Mouse (Mus musculus) forebrain, embryonic 12.5 days (tissue): ENCODE measurements around the gene Zfp609. TPM values are rescaled to one million over a fixed set of nuclear protein-coding genes. Genes with fewer than 3 reads are reported as not detected.
A peak's percentile ranks its signal among the peaks of the same experiment; 100 is the strongest.

Source experiments
- ATAC-seq: fragments of 200-750 bp; cut with Nextera tagmentation; 2 replicates; pipeline ENCODE4 v1.8.0; 2017; ENCODE audit warnings: moderate TSS enrichment; ENCODE audit not compliant: low FRiP score
- H3K27ac ChIP-seq: fragments of 300-500 bp; sonication (generic); 2 replicates; pipeline ENCODE4 v1.5.1; 2016; ENCODE audit warnings: mild to moderate bottlenecking
- H3K27me3 ChIP-seq: fragments of 300-500 bp; sonication (generic); 2 replicates; pipeline ENCODE4 v1.6.1; 2016; ENCODE audit warnings: mild to moderate bottlenecking
- H3K36me3 ChIP-seq: fragments of 300-500 bp; sonication (generic); replicated peaks from 2 replicates; pipeline ENCODE4 v1.6.1; 2016; ENCODE audit warnings: mild to moderate bottlenecking
- H3K4me1 ChIP-seq: fragments of 300-500 bp; sonication (generic); 2 replicates; pipeline ENCODE4 v1.6.1; 2016
- H3K4me2 ChIP-seq: fragments of 300-500 bp; sonication (generic); 2 replicates; pipeline ENCODE4 v1.6.1; 2016; ENCODE audit warnings: mild to moderate bottlenecking, moderate library complexity
- H3K4me3 ChIP-seq: fragments of 300-500 bp; sonication (generic); replicated peaks from 2 replicates; pipeline ENCODE4 v1.5.1; 2016; ENCODE audit warnings: mild to moderate bottlenecking
- H3K9ac ChIP-seq: fragments of 300-500 bp; sonication (generic); 2 replicates; pipeline ENCODE4 v1.6.1; 2016; ENCODE audit warnings: mild to moderate bottlenecking
- H3K9me3 ChIP-seq: fragments of 300-500 bp; sonication (generic); 2 replicates; pipeline ENCODE4 v1.6.1; 2016
- WGBS: fragments of 180-500 bp; shearing (Covaris S2); methylation state at CpG from one replicate; pipeline ENCODE4 v1.1.7; 2016; 5-methylcytosine and 5-hydroxymethylcytosine counted together
- polyA plus RNA-seq: library from polyadenylated mRNA; unstranded; fragments of >200 nt; fragmentation: Nextera tagmentation; extraction: Ambion mirVana; gene quantifications from 2 replicates; pipeline ENCODE4 v1.2.1, GENCODE M21; 2016

Gene Zfp609
- polyA plus RNA-seq = 11.1 and 13.1 TPM in 2 replicates

DNA sequence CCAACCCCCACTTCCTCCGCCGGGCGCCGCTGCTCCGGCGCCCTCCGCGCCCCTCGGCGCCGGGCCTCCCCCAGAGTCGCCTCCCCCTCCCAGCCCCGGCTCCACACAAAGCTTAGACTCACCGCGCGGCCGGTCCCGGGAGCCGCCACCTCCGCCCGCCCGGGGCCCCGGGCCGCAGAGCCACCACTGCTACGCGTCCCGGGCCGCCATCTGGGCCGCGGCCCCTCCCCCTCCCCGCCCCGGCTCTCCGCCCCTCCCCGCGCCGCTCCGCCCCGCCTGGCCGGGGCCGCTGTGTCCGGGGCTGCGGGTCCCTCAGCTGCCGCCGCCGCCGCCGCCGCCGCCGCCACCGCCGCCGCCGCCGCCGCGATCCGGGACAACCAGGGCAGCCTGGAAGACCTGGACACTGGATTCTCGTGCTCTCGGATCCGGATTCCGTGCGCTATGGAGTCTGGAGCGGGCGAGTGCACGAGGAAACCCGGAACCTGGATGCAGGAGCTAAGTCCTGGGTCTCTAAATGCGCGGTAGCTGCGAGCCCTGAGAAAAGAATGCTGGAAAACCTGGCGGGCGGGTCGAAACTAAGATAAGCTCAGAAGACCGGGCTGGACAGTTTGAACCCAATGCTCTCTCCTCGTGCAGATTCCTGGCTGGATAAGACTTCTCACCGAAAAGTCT is at the start of gene Zfp609:
Gene Zfp609, minus strand, starts transcription at position 221 of the 672 bp plus-strand sequence.
- WGBS = under 1% methylated on average over 44 of the region's 76 CpGs
- Histone ChIP-seq H3K4me3 (peak within 1 kb of the TSS; percentile 91), H3K4me1 (peaks cover 61% of the 10 kb centered on the region)

GRCm38 (mm10) chr9:65859656-65860055 is 32.3 kb upstream of the Zfp609 start:
- Histone ChIP-seq H3K27me3 (no peaks in the 10 kb centered on the region), H3K36me3 (peaks cover 40% of the 10 kb centered on the region), H3K4me2 (no peak overlapping the region), H3K9me3 (no peaks in the 10 kb centered on the region), H3K9ac (no peak overlapping the region), H3K27ac (no peak overlapping the region), H3K4me1 (no peaks in the 10 kb centered on the region), H3K4me3 (no peak overlapping the region)
- ATAC-seq = no peak
- 77% methylated on average over 1 of the region's 1 CpGs for WGBS

More for the DNA sequence above, at the start of gene Zfp609:
- peak; percentile 88 for ATAC-seq
- Histone ChIP-seq H3K4me2 (peak within 1 kb of the TSS; percentile 64), H3K9ac (peak within 1 kb of the TSS; percentile 99), H3K36me3 (no peaks in the 10 kb centered on the region), H3K27me3 (no peaks in the 10 kb centered on the region), H3K27ac (peak within 1 kb of the TSS; percentile 99), H3K9me3 (no peaks in the 10 kb centered on the region)

GRCm38 (mm10) chr9:65850203-65850602 is 22.8 kb upstream of the Zfp609 start:
- H3K36me3 ChIP-seq = peaks cover 4% of the 10 kb centered on the region
- H3K9ac ChIP-seq = no peak overlapping the region
- H3K9me3 ChIP-seq = no peaks in the 10 kb centered on the region
- H3K4me2 ChIP-seq = no peak overlapping the region
- H3K4me3 ChIP-seq = no peak overlapping the region
- no peak for ATAC-seq
- H3K4me1 ChIP-seq = peaks cover 12% of the 10 kb centered on the region
- H3K27me3 ChIP-seq = no peaks in the 10 kb centered on the region
- no peak overlapping the region for H3K27ac ChIP-seq
- WGBS = 10% methylated on average over 1 of the region's 1 CpGs

GRCm38 (mm10) chr9:65848154-65848553 is 20.8 kb upstream of the Zfp609 start:
- no peak overlapping the region for H3K27ac ChIP-seq
- H3K27me3 ChIP-seq = no peaks in the 10 kb centered on the region
- H3K9ac ChIP-seq = no peak overlapping the region
- no peak overlapping the region for H3K4me2 ChIP-seq
- H3K9me3 ChIP-seq = no peaks in the 10 kb centered on the region
- H3K4me1 ChIP-seq = peaks cover 26% of the 10 kb centered on the region
- no peak for ATAC-seq
- H3K36me3 ChIP-seq = no peaks in the 10 kb centered on the region; the same call in 1 of the 2 replicates
- no peak overlapping the region for H3K4me3 ChIP-seq

- 0 out of 2 replicates have a peak overlapping the region, but pooled peaks have one; percentile 8 for H3K9ac ChIP-seq
- no peaks in the 10 kb centered on the region for H3K9me3 ChIP-seq
- H3K27me3 ChIP-seq = no peaks in the 10 kb centered on the region
- H3K36me3 ChIP-seq = no peaks in the 10 kb centered on the region
- 45% methylated on average over 7 of the region's 7 CpGs for WGBS
- peaks cover 26% of the 10 kb centered on the region for H3K4me1 ChIP-seq
- no peak for ATAC-seq
- no peak overlapping the region for H3K4me3 ChIP-seq
- no peak overlapping the region for H3K4me2 ChIP-seq
- H3K27ac ChIP-seq = peak overlapping the region; percentile 68
Measured at GRCm38 (mm10) chr9:65844421-65845165, 17.2 kb upstream of the Zfp609 start.

DNA sequence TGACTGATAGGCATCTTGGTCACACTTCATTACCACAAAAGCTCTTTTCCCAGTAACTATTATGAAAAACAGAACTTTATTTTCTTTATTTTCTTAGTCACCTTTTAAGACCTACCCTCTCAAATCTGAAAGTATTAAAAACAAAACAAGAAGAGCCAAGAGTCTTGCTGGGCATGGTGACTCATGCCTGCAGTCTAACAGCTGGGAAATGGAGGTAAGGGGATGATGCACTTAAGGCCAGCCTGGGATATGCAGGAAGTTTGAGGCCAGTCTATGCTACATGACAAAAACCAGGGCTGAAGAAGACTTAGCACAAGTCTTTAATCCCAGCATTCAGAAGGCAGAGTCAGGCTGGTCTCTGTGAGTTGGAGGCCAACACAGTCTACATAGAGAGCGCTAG is 12.5 kb upstream of the Zfp609 start:
- H3K9me3 ChIP-seq = no peaks in the 10 kb centered on the region
- no peaks in the 10 kb centered on the region for H3K27me3 ChIP-seq
- WGBS = 100% methylated on average over 1 of the region's 1 CpGs
- H3K9ac ChIP-seq = no peak overlapping the region
- ATAC-seq = no peak
- no peak overlapping the region for H3K4me2 ChIP-seq
- peaks cover 17% of the 10 kb centered on the region for H3K4me1 ChIP-seq
- H3K4me3 ChIP-seq = no peak overlapping the region
- no peak overlapping the region for H3K27ac ChIP-seq
- H3K36me3 ChIP-seq = peaks cover 5% of the 10 kb centered on the region; the same call in 1 of the 2 replicates

GRCm38 (mm10) chr9:65836916-65837315 is 9.6 kb upstream of the Zfp609 start:
- Histone ChIP-seq H3K9ac (no peak overlapping the region), H3K4me3 (no peak overlapping the region), H3K9me3 (no peaks in the 10 kb centered on the region), H3K4me1 (peaks cover 28% of the 10 kb centered on the region), H3K36me3 (peaks cover 5% of the 10 kb centered on the region; the same call in 1 of the 2 replicates), H3K27me3 (no peaks in the 10 kb centered on the region), H3K4me2 (no peak overlapping the region), H3K27ac (no peak overlapping the region)
- ATAC-seq = no peak

DNA sequence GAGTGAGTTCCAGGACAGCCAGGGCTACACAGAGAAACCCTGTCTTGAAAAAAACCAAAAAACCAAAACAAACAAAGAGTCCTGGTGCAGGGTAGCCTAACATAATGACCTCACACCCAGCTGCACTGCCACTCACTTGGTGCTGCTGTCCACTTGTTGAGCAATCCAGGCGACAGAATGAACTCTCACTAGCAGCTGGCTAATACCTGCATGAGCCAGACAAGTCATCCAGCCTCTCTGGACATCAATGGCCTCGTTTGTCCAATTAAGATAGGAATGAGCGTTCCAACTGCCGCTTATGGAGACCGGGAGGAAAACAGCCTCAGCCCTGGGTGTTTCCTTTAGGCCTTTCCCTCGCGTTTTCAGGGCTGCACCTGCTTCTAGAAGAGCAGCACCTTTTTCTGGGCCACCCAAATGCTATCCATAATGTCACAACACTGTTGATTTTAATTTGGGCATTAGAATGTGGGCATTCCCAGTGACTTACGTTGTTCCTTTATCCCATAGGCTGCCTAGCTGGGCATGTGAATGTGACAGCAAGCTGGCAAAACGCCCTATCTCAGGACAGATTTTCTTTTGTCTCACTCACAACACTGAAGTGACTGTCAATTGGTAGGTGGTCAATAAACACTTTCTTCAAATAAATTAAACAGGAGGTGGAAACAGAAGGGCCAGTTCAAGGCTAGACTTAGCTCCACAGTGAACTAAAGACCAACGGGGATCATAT is 7.4 kb upstream of the Zfp609 start:
- Histone ChIP-seq H3K9ac (no peak overlapping the region), H3K9me3 (no peaks in the 10 kb centered on the region), H3K27me3 (no peaks in the 10 kb centered on the region), H3K4me2 (no peak overlapping the region), H3K27ac (peak overlapping the region; percentile 68), H3K4me3 (no peak overlapping the region), H3K4me1 (peaks cover 45% of the 10 kb centered on the region), H3K36me3 (peaks cover 5% of the 10 kb centered on the region; the same call in 1 of the 2 replicates)
- ATAC-seq = peak; percentile 53; the same call in 1 of the 2 replicates
- 25% methylated on average over 10 of the region's 10 CpGs for WGBS

GRCm38 (mm10) chr9:65833640-65834039 is 6.3 kb upstream of the Zfp609 start:
- no peak overlapping the region for H3K4me3 ChIP-seq
- H3K9ac ChIP-seq = no peak overlapping the region
- H3K27ac ChIP-seq = peak overlapping the region; percentile 75
- ATAC-seq = no peak; the same call in 1 of the 2 replicates
- no peaks in the 10 kb centered on the region for H3K9me3 ChIP-seq
- peaks cover 5% of the 10 kb centered on the region; the same call in 1 of the 2 replicates for H3K36me3 ChIP-seq
- H3K27me3 ChIP-seq = no peaks in the 10 kb centered on the region
- peaks cover 47% of the 10 kb centered on the region for H3K4me1 ChIP-seq
- 0 out of 2 replicates have a peak overlapping the region, but pooled peaks have one; percentile 1 for H3K4me2 ChIP-seq

DNA sequence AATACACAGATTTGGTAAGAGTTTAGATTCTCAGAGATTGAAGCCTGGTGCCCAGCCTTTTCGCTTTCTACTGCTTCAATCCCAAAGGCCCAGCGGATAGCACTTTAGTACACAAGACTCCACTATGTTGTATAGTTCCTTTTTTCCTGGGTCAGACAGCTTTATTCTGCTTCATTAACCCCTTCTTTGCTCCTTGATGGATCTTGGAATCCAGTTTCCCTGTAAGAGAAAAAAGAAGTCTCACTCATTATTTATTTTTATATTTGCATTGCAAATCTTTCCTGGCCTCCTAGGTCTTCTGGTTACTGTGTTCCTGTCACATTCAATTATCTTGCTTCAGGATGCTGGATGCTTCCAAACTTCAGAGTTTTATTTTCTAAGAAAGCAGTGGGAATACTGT is 5.9 kb upstream of the Zfp609 start:
- H3K27ac ChIP-seq = no peak overlapping the region
- 0 out of 2 replicates have a peak overlapping the region, but pooled peaks have one; percentile 1 for H3K4me2 ChIP-seq
- no peaks in the 10 kb centered on the region for H3K9me3 ChIP-seq
- no peak; the same call in 1 of the 2 replicates for ATAC-seq
- peaks cover under 1% of the 10 kb centered on the region; the same call in 1 of the 2 replicates for H3K36me3 ChIP-seq
- H3K4me3 ChIP-seq = no peak overlapping the region
- no peak overlapping the region for H3K9ac ChIP-seq
- 13% methylated on average over 2 of the region's 2 CpGs for WGBS
- peaks cover 51% of the 10 kb centered on the region for H3K4me1 ChIP-seq
- H3K27me3 ChIP-seq = no peaks in the 10 kb centered on the region

DNA sequence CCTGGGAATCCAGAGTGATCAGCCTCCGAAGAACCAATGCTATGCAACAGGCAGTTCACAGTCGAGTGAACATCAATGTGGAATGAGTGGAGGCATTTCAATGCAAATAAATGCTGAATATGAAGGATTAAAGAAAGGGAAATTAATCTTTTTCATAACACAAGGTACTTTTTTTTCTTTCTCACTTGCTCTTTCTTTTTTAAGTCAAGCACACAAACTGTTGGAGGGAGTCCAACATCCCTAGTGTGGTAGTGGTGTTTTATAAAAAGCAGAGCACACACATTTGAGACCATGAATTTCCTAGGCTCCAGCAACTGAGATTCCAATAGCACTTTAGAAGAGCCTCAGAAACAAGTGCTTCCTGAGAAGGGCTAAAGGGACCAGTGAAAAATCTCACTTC is 4.7 kb upstream of the Zfp609 start:
- H3K27me3 ChIP-seq = no peaks in the 10 kb centered on the region
- WGBS = 6% methylated on average over 2 of the region's 2 CpGs
- peak overlapping the region; percentile 22; the same call in 1 of the 2 replicates for H3K4me2 ChIP-seq
- H3K9ac ChIP-seq = no peak overlapping the region
- H3K9me3 ChIP-seq = no peaks in the 10 kb centered on the region
- H3K27ac ChIP-seq = peak overlapping the region; percentile 83
- peaks cover 54% of the 10 kb centered on the region for H3K4me1 ChIP-seq
- no peaks in the 10 kb centered on the region for H3K36me3 ChIP-seq
- H3K4me3 ChIP-seq = no peak overlapping the region
- no peak for ATAC-seq

GRCm38 (mm10) chr9:65831164-65831563 is 3.8 kb upstream of the Zfp609 start:
- no peak for ATAC-seq
- Histone ChIP-seq H3K9ac (no peak overlapping the region), H3K4me3 (no peak overlapping the region), H3K27ac (peak overlapping the region; percentile 83), H3K4me2 (no peak overlapping the region), H3K27me3 (no peaks in the 10 kb centered on the region), H3K36me3 (no peaks in the 10 kb centered on the region), H3K9me3 (no peaks in the 10 kb centered on the region), H3K4me1 (peaks cover 57% of the 10 kb centered on the region)
- 31% methylated on average over 4 of the region's 4 CpGs for WGBS
